Mouse (Mus musculus): ENCODE measurements at regions not wholly inside any gene's neighbourhood (a gene's known extent, or its start where the extent isn't known, plus 50 kb on each side); places are given as distances from the start of the nearest gene placed in this dataset.
A peak's percentile ranks its signal among the peaks of the same experiment; 100 is the strongest.

- no peak for DNase-seq
Observed at GRCm38 (mm10) chr2:166400304-166400703, 244.8 kb upstream of the Sulf2 start.

GRCm38 (mm10) chr2:166399140-166399830 lies 243.8 kb upstream of the Sulf2 start:
- DNase-seq = peak; percentile 83

GRCm38 (mm10) chr2:166398774-166399139 lies 243.3 kb upstream of the Sulf2 start:
- no peak for DNase-seq

GRCm38 (mm10) chr2:166398156-166398555 lies 242.7 kb upstream of the Sulf2 start:
- DNase-seq = peak; percentile 39

GRCm38 (mm10) chr2:166394666-166395065 lies 239.2 kb upstream of the Sulf2 start:
- DNase-seq = no peak

GRCm38 (mm10) chr2:166391176-166391575 lies 235.7 kb upstream of the Sulf2 start:
- DNase-seq = no peak

GRCm38 (mm10) chr2:166388050-166388449 lies 232.6 kb upstream of the Sulf2 start:
- no peak for DNase-seq

GRCm38 (mm10) chr2:166386817-166387216 lies 231.4 kb upstream of the Sulf2 start:
- no peak for DNase-seq

- no peak for DNase-seq
Observed at GRCm38 (mm10) chr2:166384583-166384982, 229.1 kb upstream of the Sulf2 start.

- no peak for DNase-seq
Observed at GRCm38 (mm10) chr2:166383356-166383755, 227.9 kb upstream of the Sulf2 start.

- DNase-seq = no peak
Observed at GRCm38 (mm10) chr2:166382180-166382579, 226.7 kb upstream of the Sulf2 start.

GRCm38 (mm10) chr2:166380854-166381253 lies 225.4 kb upstream of the Sulf2 start:
- peak; percentile 68 for DNase-seq

GRCm38 (mm10) chr2:166378325-166378724 lies 222.9 kb upstream of the Sulf2 start:
- DNase-seq = no peak

GRCm38 (mm10) chr2:166377329-166377728 lies 221.9 kb upstream of the Sulf2 start:
- DNase-seq = no peak

GRCm38 (mm10) chr2:166375639-166376038 lies 220.2 kb upstream of the Sulf2 start:
- DNase-seq = no peak

GRCm38 (mm10) chr2:166370776-166371175 lies 215.3 kb upstream of the Sulf2 start:
- no peak for DNase-seq

GRCm38 (mm10) chr2:166361645-166362044 lies 206.2 kb upstream of the Sulf2 start:
- DNase-seq = no peak

GRCm38 (mm10) chr2:166360786-166361185 lies 205.3 kb upstream of the Sulf2 start:
- no peak for DNase-seq

GRCm38 (mm10) chr2:166359995-166360394 lies 204.5 kb upstream of the Sulf2 start:
- peak; percentile 77 for DNase-seq

GRCm38 (mm10) chr2:166357824-166358223 lies 202.4 kb upstream of the Sulf2 start:
- DNase-seq = peak; percentile 64

GRCm38 (mm10) chr2:166355944-166356343 lies 200.5 kb upstream of the Sulf2 start:
- no peak for DNase-seq

GRCm38 (mm10) chr2:166355446-166355845 lies 200.0 kb upstream of the Sulf2 start:
- DNase-seq = no peak

GRCm38 (mm10) chr2:166354391-166354790 lies 198.9 kb upstream of the Sulf2 start:
- DNase-seq = no peak

GRCm38 (mm10) chr2:166353447-166354111 lies 198.1 kb upstream of the Sulf2 start:
- DNase-seq = peak; percentile 42
